Mouse (Mus musculus) myocyte (in vitro differentiated cells): ENCODE data around the gene Serinc4.

ENCODE experiments used
- MYOG ChIP-seq, 3 experiments: IDR thresholded peaks; one replicate each; pipeline ENCODE4 v1.6.1; 2011; ENCODE audit warnings: control low read depth in 2 of 3, low read depth in 2 of 3, mild to moderate bottlenecking in 2 of 3; ENCODE audit not compliant: insufficient read length in 2 of 3, control insufficient read depth in 1 of 3, insufficient read depth in 1 of 3
- POLR2A ChIP-seq: IDR thresholded peaks from one replicate; pipeline ENCODE4 v1.6.1; 2011; ENCODE audit warnings: low read depth, mild to moderate bottlenecking, control low read depth, moderate library complexity; ENCODE audit not compliant: insufficient read length
- TCF3 ChIP-seq: IDR thresholded peaks from one replicate; pipeline ENCODE4 v1.6.1; 2011; ENCODE audit warnings: low read depth, control low read depth; ENCODE audit not compliant: insufficient read length
- USF1 ChIP-seq: IDR thresholded peaks from one replicate; pipeline ENCODE4 v1.6.1; 2011; ENCODE audit warnings: low read depth, mild to moderate bottlenecking, control low read depth, moderate library complexity

DNA sequence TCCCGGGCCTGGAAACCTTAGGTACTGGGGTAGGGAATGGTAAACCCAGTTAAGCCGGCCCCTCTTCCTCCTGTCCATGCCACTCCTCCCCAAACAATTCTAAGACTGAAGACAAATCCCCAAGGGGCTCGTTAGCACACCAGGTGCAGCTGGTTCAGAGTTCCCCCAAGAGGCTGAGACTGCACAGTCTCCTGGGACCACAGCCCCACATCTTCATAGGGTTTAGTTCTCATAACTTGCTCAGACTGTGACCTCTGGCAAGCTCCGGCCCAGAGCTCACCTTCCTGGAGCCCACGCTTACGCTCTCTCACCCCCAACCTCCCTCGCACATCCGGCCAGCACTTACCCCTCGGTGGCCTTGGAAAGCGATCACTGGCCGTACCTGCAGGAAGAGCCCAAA, 14.8 kb downstream of the Serinc4 start:
- no peak for TF ChIP-seq MYOG (IDR thresholded peaks at IDR 0.05; ENCODE audit: control insufficient read depth in 1 of 3, insufficient read depth in 1 of 3, insufficient read length in 2 of 3, low read depth in 2 of 3)
- TF ChIP-seq USF1: no peak
- no peak for TF ChIP-seq POLR2A
- no peak for TF ChIP-seq TCF3
